Mouse (Mus musculus) heart, adult 11 months (tissue): ENCODE measurements around the gene Pkn1.

Experiments
- DNase-seq: peaks from one replicate; pipeline ENCODE4 v3.0.0; 2022

Pkn1 gene

DNA sequence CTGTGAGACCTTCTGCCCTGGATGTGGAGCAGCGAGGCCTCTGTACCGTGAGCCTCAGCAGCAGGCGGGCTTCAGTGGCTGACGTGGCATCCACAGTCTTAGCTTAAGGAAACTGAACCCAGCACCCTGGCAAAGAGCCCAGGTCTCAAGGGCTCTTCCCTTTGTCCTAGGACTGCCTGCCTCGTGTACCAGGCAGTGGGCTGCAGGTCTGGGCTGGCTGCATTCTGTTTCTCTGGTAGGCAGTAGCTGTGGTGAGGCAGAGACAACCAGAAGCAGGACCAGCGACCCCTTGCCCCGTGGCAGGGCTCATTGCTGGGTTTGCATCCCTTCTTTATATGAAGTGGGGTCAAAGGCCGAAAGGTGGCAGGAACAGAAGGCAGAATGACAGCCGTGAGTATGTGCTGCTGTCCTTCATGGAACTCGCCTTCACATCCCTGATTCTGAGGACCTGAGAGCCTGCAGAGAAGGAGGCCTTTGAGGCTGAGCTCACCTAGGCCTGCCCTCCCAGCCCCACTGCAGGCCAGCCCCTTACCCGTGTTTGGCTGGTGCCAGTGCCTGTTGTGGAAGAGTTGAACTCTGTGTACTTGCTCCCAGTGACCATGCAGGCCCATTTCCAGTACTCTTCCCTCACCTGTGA, 24.6 kb upstream of the Pkn1 start:
- peak; percentile 90 for DNase-seq

DNA sequence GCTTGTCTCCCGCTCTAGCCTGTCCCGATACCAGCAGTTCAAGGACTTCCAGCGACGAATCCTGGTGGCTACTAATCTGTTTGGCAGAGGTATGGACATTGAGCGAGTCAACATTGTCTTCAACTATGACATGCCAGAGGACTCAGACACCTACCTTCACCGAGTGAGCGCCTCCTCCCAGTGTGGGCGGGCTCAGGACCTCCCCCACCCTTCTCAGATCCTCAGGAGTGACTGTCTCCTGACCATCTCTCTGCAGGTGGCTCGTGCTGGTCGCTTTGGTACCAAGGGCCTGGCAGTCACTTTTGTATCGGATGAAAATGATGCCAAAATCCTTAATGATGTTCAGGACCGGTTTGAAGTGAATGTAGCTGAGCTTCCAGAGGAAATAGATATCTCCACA, 23.7 kb upstream of the Pkn1 start:
- peak; percentile 91 for DNase-seq

DNA sequence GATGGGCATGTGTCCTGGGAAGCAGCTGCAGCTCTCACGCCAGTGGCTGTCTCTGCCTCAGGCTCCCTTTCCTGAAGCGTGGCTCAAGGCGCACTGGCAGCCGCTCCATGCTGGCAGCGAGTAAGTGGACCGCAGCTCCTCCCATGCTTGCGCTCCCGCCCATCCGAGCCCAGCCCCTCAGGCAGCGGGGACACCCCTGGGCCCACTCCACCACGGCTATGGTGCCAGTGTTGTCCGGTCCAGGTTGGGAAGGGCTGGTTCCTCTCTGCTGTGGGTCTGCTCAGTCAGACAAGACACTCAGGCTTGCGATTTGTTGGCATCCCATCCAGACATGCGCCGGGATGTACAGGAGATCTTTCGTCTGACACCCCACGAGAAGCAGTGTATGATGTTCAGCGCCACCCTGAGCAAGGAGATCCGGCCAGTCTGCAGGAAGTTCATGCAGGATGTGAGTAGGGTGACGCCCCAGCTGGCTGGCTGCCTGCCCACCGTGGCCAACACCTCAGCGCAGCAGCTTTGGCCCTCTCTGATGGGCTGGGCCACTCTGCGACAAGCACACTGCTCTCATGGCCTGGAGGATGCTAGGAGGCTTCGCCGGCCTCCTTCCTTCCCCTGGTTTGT, 22.5 kb upstream of the Pkn1 start:
- peak; percentile 99 for DNase-seq

DNA sequence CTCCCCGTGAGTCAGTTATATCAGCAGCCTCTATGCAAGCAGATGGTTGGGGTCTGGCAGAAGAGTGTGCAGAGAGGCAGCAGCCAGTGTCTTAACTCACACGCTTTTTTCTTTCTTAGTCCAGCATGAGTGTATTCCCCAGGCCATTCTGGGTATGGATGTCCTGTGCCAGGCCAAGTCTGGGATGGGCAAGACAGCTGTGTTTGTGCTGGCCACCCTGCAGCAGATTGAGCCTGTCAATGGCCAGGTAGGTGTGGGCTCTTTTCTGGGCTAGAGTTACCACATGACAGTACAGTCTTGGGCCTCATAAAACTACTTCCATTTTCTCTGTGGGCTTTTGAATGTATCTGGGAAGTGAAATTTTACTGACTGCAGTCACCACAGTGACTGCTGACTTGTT, 20.7 kb upstream of the Pkn1 start:
- no peak for DNase-seq

DNA sequence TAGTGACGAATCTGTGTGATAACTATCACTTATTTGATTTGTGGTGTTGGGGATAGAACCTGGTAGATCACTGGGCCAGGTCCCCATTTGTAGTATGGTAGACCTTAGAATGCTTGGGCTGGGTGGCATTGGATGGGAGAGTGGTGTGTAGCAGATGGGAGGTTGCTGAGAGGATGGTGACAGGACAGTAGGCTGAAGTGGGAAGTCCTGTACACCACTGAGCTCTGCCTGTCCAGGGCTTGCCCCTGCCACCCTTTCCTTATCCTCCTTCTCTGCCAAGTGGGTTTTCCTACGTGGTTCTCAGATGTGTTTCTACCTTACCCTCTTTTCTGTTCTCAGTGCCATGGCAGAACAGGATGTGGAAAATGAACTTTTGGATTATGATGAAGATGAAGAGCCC, 20.1 kb upstream of the Pkn1 start:
- no peak for DNase-seq

DNA sequence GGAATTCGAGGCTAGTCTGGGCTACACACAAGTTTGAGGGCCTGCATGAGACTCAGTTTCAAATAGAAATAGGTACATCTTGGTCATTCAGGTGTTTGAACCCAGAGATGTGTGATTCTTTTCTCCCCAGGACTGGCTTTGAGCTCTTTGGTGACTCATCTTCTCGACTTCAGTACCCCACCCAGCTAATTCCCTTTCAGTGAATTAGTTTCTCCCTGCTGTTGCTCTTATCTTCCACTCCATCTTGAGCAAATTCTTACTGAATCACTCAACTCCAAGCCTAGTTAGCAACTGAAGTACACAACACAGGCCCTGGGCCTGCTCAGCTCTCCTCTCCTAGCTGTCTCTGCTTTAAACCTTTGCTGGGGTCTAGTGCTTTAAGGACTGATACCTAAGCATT, 17.6 kb upstream of the Pkn1 start:
- no peak for DNase-seq

DNA sequence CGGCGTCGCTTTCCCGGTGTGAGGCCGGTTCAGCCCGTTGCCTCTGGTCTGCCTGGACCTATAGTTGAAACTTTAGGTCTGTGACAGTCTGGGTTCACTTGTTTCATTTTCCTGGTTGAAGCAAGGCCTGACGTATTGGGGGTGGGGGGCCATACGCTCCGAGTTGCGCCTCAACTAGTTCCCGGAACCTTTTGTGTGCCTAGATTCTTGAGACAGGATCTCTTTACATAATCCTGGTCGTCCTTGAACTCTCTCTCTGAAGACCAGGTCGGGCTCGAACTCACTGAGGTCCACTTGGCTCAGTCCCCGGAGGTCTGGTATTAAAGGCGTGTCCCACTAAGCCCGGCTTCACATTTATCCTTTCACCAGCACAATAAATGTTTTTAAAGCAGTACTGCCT, 16.8 kb upstream of the Pkn1 start:
- no peak for DNase-seq

DNA sequence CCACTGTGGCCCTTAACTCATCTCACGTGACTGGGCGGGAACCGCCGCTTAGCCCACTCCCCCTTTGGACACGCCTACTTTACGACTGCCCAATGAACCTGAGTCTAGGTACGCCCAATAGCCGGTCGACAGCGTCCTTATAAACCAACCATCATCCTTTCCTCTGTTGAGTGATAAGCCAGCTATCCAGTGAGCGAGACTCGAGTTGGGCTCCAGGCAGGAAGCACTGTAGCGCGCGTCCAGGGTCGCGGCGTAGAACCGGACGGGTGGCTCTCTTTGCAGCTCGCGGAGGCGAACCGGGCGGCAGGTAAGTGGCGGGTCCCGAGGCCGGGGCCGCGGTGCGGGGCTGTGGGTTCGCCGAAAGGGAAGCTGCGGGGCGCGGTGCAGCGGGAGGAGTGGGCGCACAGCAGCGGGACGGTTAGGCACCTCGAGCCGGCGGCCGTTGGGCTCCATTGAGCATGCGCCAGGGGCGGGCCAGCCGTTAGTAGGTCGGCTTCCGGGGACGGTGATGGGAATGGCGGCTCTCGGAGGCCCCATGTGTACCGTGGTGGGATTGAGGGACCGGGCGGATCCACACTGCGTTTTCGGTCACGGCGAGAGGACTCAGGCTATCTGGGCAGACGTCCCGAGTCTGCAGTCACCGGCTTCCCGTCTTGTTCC, 16.2 kb upstream of the Pkn1 start, which contains the start of gene Ddx39:
Gene Ddx39, plus strand, starts transcription at position 147 of the 660 bp plus-strand sequence.
- peak; percentile 100 for DNase-seq

DNA sequence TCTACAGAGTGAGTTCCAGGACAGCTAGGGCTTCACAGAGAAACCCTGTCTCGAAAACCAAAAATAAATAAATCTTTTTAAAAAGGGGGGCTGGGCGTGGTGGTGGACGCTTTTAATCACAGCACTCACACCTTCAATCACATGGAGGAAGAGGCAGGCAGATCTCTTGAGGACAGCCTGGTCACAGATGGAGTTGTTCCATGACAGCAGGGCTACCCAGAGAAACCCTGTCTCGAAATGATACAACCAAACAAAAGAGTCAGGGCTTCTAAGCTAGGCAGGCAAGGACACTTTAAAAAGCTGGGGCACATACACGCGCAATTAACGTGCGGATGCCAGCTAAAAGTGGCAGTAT, 15.7 kb upstream of the Pkn1 start:
- no peak for DNase-seq

DNA sequence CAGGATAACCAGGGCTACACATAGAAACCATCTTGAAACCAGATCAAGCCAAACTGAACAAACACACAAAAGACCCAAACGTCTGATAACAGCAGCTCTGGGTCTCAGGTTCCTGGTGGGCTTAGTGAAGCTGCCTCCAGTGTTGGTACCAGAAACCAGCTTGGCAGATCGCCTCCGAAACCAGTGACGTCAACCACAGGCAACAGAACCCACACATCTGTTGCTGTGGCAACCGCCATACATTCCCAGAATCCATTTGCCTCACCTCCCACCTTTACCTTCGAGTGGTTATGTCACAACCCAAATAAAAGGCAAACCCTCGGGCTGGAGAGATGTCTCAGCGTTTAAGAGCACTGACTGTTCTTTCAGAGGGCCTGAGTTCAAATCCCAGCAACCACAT, 8.6 kb upstream of the Pkn1 start:
- no peak for DNase-seq

DNA sequence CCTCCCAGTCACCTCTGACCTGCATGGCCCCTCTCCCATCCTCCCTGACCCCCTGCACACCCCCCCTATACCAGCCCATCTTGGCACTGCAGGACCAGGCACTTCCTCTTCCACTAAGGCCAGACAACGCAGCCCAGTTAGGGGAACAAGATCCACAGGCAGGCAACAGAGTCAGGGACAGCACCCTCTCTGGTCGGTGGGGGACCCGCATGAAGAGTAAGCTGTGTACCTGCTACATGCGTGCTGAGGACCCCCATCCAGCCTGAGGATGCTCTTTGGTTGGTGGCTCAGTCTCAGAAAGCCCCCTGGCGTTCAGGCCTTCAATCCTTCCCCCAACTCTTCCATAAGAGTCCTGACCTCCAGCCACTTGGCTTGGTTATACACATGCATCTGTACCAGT, 7.4 kb upstream of the Pkn1 start:
- DNase-seq: peak; percentile 86

DNA sequence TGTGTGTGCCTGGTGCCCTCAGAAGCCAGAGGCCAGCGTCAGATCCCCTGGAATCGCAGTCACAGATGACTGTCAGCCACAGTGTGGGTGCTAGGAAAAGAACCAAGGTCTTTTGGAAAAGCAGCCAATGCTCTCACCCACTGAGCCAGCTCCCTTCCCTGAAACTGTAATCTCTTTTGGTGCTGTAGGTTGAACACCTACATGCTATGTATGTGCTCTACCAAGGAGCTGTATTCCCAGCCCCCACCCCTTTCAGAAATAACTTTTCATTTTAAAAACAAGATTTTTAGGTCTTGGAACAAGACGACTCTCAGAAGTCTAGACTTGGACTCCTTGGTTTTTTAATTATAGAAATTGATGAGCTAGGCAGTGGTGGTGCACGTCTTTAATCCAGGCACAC, 4.4 kb upstream of the Pkn1 start:
- DNase-seq: no peak

DNA sequence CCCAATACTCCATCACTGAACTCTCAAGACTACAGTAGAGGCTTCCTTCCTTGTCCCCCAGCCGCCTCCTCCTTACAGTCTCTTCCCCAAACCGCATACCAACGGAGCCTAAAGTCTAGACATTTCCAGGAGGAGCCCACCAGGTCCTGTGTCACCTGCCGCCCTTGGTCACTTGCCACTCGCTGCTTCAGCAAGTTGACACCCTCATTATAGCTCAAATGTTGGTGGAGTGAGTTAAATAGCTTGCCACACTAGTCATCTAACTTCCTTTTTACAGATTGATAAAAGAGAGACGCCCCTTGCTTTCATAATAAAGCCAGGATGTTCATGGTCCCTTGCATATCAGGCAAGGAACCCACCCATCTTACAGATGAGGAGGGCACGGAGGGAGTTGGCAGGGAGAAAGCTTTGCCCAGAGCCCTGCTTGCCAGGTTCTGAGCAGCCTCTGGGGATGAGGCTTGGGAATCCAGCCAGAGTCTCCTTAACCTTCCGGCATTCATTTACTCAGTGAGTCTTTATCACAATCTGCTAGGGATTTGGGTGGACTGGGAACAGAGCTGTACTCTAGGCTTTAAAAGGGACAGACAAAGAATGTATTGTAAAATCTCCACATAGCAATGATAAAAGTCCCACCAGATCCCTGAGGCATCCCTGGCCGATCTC, 1.6 kb upstream of the Pkn1 start:
- peak; percentile 87 for DNase-seq

DNA sequence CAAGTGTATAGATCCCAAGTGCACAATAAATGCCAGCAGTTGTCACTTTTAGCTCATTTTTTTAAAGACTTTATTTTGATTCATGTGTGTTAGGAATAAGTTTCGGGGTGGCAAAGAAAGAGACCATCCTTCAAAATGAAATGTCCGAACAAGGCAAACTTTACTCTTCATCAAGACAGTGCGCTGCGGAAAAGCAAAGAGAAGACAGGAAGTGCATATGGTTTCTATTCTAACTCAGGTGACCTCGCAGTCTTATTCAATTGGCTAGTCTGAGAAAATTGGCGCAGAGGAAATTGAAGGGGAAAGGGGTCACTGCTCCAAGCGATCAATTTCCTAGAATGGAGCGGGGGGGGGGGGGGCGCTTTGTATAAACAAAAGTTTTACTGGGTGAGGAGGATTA, 587 bp upstream of the Pkn1 start:
- no peak for DNase-seq

DNA sequence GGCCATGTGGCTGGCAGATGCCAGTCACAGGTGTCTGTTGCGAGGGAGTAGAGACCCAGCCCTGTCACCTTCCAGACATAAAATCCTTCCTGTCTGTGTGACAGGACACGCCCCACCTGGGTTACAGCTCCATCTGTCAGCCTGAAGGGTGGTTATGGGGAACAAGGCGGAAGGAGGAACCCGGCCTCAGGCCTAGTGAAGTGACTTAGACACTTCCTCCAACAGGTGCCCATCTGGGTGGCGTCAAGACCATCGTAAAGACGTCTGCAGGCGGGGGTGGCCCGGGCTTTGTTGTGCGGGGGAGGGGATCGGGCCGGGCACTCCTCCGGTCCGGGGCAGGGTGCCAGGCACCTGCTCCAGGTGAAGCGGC, 703 bp downstream of the Pkn1 start:
- peak; percentile 97 for DNase-seq

DNA sequence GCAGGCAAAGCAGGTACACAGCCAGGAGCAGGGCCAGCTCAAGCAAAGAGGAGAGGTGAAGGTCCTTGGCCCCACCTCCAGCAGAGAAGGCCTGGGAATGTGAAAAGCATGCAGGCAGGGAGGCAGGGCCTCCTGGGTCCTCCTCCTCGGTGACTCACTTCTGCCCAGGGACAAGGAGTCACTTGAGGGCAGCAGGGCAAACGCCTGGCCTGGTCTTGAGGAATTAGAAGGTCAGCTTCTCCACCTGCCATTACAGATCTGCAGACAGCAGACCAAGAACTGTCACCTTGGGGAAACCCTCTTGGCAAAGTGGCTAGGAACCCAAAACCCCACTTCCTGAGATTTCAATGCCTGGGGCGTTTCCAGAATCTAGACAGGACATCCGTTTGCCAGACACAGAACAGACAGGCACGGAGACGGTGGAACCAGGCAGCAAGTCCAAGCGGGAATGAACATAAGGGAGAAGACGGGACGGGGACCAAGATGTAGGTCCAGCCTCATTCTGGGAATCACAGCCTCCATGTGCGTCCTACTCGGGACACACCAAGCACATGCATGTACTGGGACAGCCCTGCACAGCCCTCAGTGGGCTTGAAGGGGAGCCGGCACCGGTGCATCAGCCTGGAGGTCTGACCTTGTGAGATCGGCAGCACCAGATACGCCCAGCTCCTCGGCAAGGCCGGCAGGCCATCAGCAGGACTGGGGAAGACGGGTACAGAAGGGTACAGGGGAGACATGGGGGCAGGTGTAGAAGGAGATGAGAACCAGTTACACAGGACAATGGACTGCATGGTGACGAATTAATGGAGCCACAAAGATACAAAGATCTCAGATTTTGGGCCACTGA, 1.4 kb downstream of the Pkn1 start:
- DNase-seq: peak; percentile 98

DNA sequence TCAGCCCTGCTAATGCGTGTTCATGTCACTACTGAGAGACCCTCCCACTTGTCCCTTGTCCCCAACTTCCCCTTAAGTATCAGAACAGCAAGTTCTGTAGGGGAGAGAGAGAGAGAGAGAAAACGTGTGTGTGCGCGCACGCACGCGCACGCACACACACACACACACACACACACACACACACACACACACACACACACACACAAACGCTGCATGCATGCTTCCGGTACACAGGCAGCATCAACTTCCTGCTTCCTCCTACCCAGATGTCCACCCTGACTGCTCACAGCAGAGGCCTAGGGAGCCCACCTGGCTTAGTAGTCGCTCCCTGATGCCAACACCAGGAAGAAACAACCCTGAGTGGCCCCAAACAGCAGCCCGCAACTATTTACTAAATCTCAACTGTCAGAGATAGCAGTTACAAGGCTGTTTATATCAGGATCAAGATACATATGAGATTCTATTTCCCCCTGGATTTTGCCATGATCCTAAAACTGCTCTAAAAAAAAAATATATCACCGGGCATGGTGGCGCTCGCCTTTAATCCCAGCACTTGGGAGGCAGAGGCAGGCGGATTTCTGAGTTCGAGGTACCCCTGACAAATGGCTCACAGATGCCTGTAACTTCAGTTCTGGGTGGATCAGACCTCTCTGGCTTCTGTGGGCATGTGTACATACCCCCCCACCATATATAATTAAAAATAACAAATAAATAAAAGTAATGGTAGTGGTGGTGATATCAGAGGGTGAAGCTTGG, 3.5 kb downstream of the Pkn1 start:
- peak; percentile 94 for DNase-seq

DNA sequence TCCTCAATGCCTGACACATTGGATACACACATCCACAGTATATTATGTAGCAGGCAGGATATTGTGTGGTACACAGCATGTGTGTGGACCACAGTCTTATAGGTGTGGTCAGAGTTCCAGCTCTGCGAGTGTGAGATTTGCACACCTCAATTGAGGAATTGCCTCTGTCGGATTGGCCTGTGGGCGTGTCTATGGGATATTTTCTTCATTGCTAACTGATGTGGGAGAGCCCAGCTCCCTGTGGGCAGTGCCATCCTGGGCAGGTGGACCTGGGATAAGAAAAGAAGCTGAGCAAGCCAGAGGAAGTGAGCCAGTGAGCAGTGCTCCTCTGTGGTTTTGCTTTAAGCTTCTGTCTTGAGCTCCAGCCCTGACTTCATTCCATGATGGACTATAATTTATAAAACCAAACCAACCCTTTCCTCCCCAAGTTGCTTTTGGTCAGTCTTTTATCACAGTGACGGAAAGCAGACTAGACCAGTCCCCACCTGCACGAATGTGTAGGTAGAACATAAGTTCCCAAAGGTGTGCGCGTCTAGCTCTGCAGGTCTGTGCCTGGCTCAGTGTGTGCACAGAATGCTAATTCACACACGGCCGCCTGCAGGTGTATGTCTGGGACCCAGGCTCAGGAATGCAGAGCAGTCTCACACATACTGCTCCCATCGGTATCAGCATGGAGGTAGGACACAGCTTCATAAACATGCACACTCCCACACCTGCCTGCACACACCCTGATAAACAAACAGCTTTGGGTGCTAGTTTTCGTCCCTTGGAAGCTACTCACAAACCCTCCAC, 4.4 kb downstream of the Pkn1 start:
- peak; percentile 87 for DNase-seq

DNA sequence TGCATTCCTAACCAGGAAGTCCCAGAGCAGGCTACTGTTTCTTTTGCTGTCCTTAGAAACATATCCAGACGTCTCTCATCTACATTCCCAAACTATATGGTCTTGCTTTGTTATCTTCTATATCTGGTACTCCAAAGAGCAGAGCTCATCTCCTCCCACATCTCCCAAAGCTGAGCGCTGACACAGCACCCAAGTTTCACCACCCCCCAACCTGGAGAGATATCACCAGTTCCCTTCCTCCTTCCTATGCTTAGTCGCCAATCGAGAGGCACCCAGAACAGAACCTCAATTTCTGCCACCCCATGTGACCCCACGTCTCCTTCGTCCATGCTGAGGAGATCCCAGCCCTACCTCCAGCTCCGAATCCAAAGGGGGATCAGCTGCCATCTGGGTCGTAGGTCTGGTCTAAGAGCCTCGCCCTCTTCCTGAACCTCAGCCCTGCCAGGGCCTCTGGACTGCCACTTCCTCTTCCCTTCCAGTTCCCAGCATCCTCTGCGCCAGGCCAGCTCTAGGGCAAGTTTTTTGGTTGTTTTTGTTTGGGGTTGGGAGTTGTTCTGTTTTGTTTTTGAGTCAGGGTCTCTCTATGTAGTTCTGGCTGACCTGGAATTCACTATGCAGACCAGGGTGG, 5.3 kb downstream of the Pkn1 start:
- peak; percentile 96 for DNase-seq

DNA sequence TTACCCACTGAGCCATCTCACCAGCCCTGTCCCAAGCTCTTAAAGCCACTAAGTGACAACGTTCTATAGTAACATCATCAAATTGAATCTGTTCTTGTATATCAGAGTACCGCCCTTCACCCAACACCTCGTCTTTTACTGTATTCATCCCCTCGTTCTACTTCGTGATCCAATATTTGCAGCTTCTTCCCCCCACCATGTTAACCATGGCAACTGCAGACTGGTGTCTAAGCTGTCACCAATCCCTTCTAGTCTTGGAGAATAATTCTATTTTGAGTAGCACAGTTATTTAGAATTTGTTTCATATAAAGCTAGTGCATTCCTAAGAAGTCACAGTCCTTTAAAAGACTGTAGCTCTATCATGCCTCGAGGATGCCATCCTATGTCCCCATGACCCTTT, 9.7 kb downstream of the Pkn1 start:
- no peak for DNase-seq

DNA sequence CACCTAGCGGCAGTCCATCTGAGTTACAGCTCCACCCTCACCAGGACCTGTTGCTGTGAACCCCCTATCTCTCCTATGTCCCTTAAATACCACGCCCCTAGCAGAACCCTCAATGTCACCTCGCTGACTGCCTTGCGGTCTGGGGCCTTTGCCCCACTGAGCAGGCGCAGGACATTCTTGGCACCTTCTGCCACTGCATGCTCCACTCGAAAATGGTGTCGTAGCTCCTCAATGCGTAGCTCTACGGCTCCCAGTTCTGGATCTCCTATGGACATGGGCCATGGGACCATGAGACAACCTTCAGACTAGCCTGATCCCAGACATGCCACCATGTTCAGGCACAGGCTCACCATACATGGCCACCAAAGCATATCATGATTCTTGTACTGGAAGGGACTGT, 14.5 kb downstream of the Pkn1 start:
- DNase-seq: peak; percentile 84
